Mouse (Mus musculus) left cerebral cortex, postnatal 36 days (tissue): ENCODE data around the gene Cyp4f40. TPM values are rescaled to one million over a fixed set of nuclear protein-coding genes. Genes with fewer than 3 reads are reported as not detected.
"Not testable (repeated sequence)": the region's sequence is repeated elsewhere in the genome, so short reads cannot be mapped to it uniquely, and the experiment has no call there.

ENCODE experiments used
- DNase-seq, 2 experiments: peaks; one replicate each; pipeline ENCODE4 v3.0.0; 2021 to 2022; ENCODE audit warnings: low spot score in 2 of 2, mixed read lengths in 1 of 2
- intact Hi-C: fragments of 180-260 bp; cut with DNase I; formaldehyde crosslinking; loops from one replicate; pipeline ENCODE4 v1.15.1; 2025
- total RNA-seq, 2 experiments: library from RNA; stranded (reverse); gene quantifications; 2 replicates each; pipeline ENCODE4 v1.2.3; 2021

Gene Cyp4f40
- total RNA-seq, 2 experiments from 2014 or later: not detected

DNA sequence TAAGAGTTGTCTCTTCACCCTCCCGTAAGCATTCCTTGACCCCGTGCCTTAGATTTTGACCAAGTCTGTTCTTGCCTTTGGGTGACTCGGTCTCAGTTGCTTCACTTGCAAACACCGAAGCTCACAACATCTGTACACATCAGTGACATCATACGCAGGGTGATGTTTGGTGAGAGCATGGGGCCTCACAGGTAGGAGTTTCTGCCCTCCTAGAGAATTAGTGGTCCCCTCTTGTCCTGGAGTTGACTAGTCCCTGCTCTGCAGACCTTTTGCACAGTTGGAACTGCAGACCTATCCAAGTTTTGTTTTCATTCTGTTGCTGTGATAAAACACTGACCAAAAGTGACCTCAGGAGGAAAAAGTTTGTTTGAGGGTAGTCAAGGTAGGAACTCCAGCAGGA, 28.0 kb downstream of the Cyp4f40 start:
- no peak for DNase-seq

GRCm38 (mm10) chr17:32690959-32691358, 32.3 kb downstream of the Cyp4f40 start:
- intact Hi-C loops: no loop called here
- DNase-seq: no peak

More for the DNA sequence above, 28.0 kb downstream of the Cyp4f40 start:
- intact Hi-C loops: no loop called here

DNA sequence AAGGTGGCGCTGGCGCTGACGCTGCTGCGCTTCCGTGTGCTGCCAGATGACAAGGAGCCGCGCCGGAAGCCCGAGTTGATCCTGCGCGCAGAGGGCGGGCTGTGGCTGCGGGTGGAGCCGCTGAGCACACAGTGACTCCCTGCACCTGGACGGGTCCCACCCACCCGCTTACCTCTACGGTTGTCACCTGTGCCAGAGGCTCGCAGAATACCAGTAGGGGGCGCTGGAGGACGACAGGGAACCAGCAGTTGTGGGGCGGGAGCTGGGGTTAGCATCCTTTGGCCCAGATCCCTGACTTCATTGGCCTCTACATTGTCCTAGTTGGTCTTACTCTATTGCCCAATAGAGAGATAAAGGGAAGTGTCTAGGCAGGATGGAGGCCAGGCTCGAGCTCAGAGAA, 44.1 kb downstream of the Cyp4f40 start:
- intact Hi-C loops: no loop called here
- DNase-seq: no peak

GRCm38 (mm10) chr17:32710541-32710940, 51.8 kb downstream of the Cyp4f40 start:
- DNase-seq, intact Hi-C loops: not testable (repeated sequence)

GRCm38 (mm10) chr17:32722151-32722550, 63.5 kb downstream of the Cyp4f40 start:
- intact Hi-C loops, DNase-seq: not testable (repeated sequence)

DNA sequence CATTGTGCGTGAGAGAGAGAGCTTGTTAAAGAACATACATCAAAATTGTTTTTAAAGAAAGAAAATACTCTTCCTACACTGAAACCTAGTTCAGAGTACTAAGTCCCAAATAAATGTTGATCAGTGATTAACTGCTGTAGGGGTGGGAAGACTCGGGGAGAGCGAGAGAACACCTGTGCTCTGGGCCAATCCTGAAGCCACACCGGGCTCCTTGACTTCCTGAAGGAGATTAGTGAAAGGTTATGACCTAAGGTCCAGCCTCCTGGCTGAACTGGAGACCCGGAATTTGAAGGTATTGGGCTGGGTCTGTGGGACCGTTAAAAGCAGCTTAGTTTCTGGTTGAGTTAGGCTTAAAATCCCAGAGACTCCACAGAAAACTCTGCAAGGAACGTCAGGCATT, 64.1 kb downstream of the Cyp4f40 start:
- DNase-seq: no peak
- intact Hi-C loops: no loop called here

- intact Hi-C loops, DNase-seq: not testable (repeated sequence)
Measured at GRCm38 (mm10) chr17:32726360-32726759, 67.7 kb downstream of the Cyp4f40 start.

Other genes starting within 250 kb of the Cyp4f40 start
- gene Pglyrp2, start 234.7 kb upstream of the Cyp4f40 start, total RNA-seq: not detected
- gene Cyp4f39, start 206.2 kb upstream of the Cyp4f40 start, total RNA-seq: not detected
- gene Cyp4f17, start 152.8 kb upstream of the Cyp4f40 start, total RNA-seq: 1 to 10 TPM; 3.0 to 4.4 TPM
- 1 to 10 TPM; 4.4 to 4.6 TPM for gene Cyp4f16, start 122.3 kb upstream of the Cyp4f40 start, total RNA-seq
- gene Cyp4f37, start 37.6 kb upstream of the Cyp4f40 start, total RNA-seq: not detected
- gene Cyp4f15, start 26.7 kb downstream of the Cyp4f40 start, total RNA-seq: 10 to 100 TPM; 18.3 to 19.3 TPM
- gene Zfp871, start 129.4 kb downstream of the Cyp4f40 start, total RNA-seq: 10 to 100 TPM; 66.0 to 88.5 TPM
- gene Zfp811, start 151.0 kb downstream of the Cyp4f40 start, total RNA-seq: 1 to 10 TPM; 5.7 to 8.5 TPM
- 10 to 100 TPM; 24.2 to 32.7 TPM for gene Zfp799, start 171.4 kb downstream of the Cyp4f40 start, total RNA-seq
- 1 to 10 TPM; 8.4 to 8.9 TPM for gene Zfp870, start 232.7 kb downstream of the Cyp4f40 start, total RNA-seq